Mouse (Mus musculus) megakaryocyte, embryonic 14.5 days (primary cell): ENCODE data around the gene Galnt10. TPM values are rescaled to one million over a fixed set of nuclear protein-coding genes. Genes with fewer than 3 reads are reported as not detected.

ENCODE experiments used
- H3K27me3 ChIP-seq: replicated peaks from 2 replicates; pipeline ENCODE3; 2012; ENCODE audit warnings: inconsistent platforms
- H3K36me3 ChIP-seq: replicated peaks from 2 replicates; pipeline ENCODE3; 2012; ENCODE audit warnings: low read length, inconsistent platforms, mixed read lengths
- H3K4me1 ChIP-seq: 2 replicates; pipeline ENCODE4 v1.6.1; 2012; ENCODE audit warnings: inconsistent platforms
- H3K4me3 ChIP-seq: replicated peaks from 2 replicates; pipeline ENCODE3; 2012; ENCODE audit warnings: moderate library complexity, mild to moderate bottlenecking, inconsistent platforms
- H3K9me3 ChIP-seq: 2 replicates; pipeline ENCODE4 v1.6.1; 2012; ENCODE audit warnings: inconsistent platforms
- FLI1 ChIP-seq: IDR thresholded peaks from 2 replicates; pipeline ENCODE4 v1.6.1; 2012; ENCODE audit warnings: low read length, inconsistent platforms, mixed read lengths
- GATA1 ChIP-seq: IDR thresholded peaks from 3 replicates; pipeline ENCODE4 v1.6.1; 2012; ENCODE audit warnings: mixed read lengths, low read length, inconsistent platforms, borderline replicate concordance
- polyA plus RNA-seq: library from polyadenylated mRNA; stranded (reverse); fragments of >175 nt; gene quantifications from 2 replicates; pipeline ENCODE4 v1.2.3, GENCODE M21; 2012; ENCODE audit warnings: low replicate concordance; ENCODE audit not compliant: insufficient read depth

Galnt10 gene
- 0.74 and 2.0 TPM in 2 replicates for polyA plus RNA-seq

GRCm38 (mm10) chr11:57645018-57645559, at the start of gene Galnt10:
Galnt10 (plus strand) TSS chr11:57645442.
- Histone ChIP-seq H3K4me1 (peaks cover 19% of the 10 kb centered on the region), H3K9me3 (no peaks in the 10 kb centered on the region), H3K27me3 (peaks cover 66% of the 10 kb centered on the region), H3K4me3 (peak within 1 kb of the TSS; percentile 93), H3K36me3 (no peaks in the 10 kb centered on the region)
- TF ChIP-seq FLI1 = no peak
- no peak for TF ChIP-seq GATA1

GRCm38 (mm10) chr11:57595899-57596298, 49.3 kb upstream of the Galnt10 start:
- Histone ChIP-seq H3K36me3 (no peaks in the 10 kb centered on the region), H3K27me3 (peaks cover 36% of the 10 kb centered on the region), H3K4me3 (no peak overlapping the region), H3K9me3 (0 out of 2 replicates have a peak, but pooled peaks cover 2% of the 10 kb centered on the region), H3K4me1 (no peaks in the 10 kb centered on the region)
- no peak for TF ChIP-seq GATA1
- no peak for TF ChIP-seq FLI1

GRCm38 (mm10) chr11:57598161-57598560, 47.1 kb upstream of the Galnt10 start:
- Histone ChIP-seq H3K4me1 (no peaks in the 10 kb centered on the region), H3K4me3 (no peak overlapping the region), H3K36me3 (no peaks in the 10 kb centered on the region), H3K9me3 (0 out of 2 replicates have a peak, but pooled peaks cover 2% of the 10 kb centered on the region), H3K27me3 (peaks cover 42% of the 10 kb centered on the region)
- TF ChIP-seq GATA1 = no peak
- TF ChIP-seq FLI1 = no peak

- Histone ChIP-seq H3K27me3 (peaks cover 45% of the 10 kb centered on the region), H3K4me3 (no peak overlapping the region), H3K36me3 (no peaks in the 10 kb centered on the region), H3K4me1 (no peaks in the 10 kb centered on the region), H3K9me3 (0 out of 2 replicates have a peak, but pooled peaks cover 2% of the 10 kb centered on the region)
- TF ChIP-seq FLI1 = no peak
These were observed 45.9 kb upstream of the Galnt10 start for GRCm38 (mm10) chr11:57599304-57599703.

GRCm38 (mm10) chr11:57600113-57600512, 45.1 kb upstream of the Galnt10 start:
- peaks cover 43% of the 10 kb centered on the region for H3K27me3 ChIP-seq

GRCm38 (mm10) chr11:57600621-57601121, 44.6 kb upstream of the Galnt10 start:
- Histone ChIP-seq H3K9me3 (0 out of 2 replicates have a peak, but pooled peaks cover 2% of the 10 kb centered on the region), H3K4me3 (no peak overlapping the region), H3K27me3 (peaks cover 48% of the 10 kb centered on the region), H3K4me1 (no peaks in the 10 kb centered on the region), H3K36me3 (no peaks in the 10 kb centered on the region)
- TF ChIP-seq GATA1 = no peak
- TF ChIP-seq FLI1 = no peak

More at GRCm38 (mm10) chr11:57600113-57600512, 45.1 kb upstream of the Galnt10 start:
- TF ChIP-seq FLI1 (no peak), GATA1 (no peak)
- no peaks in the 10 kb centered on the region for H3K36me3 ChIP-seq
- no peak overlapping the region for H3K4me3 ChIP-seq
- 0 out of 2 replicates have a peak, but pooled peaks cover 2% of the 10 kb centered on the region for H3K9me3 ChIP-seq
- H3K4me1 ChIP-seq = no peaks in the 10 kb centered on the region

GRCm38 (mm10) chr11:57601806-57602455, 43.3 kb upstream of the Galnt10 start:
- peaks cover 49% of the 10 kb centered on the region for H3K27me3 ChIP-seq
- TF ChIP-seq GATA1 (no peak), FLI1 (no peak)
- no peaks in the 10 kb centered on the region for H3K4me1 ChIP-seq
- H3K4me3 ChIP-seq = no peak overlapping the region
- no peaks in the 10 kb centered on the region for H3K36me3 ChIP-seq
- H3K9me3 ChIP-seq = no peaks in the 10 kb centered on the region

- no peak for TF ChIP-seq FLI1
- TF ChIP-seq GATA1 = no peak
- H3K9me3 ChIP-seq = no peaks in the 10 kb centered on the region
- peaks cover 46% of the 10 kb centered on the region for H3K27me3 ChIP-seq
- H3K4me3 ChIP-seq = no peak overlapping the region
- no peaks in the 10 kb centered on the region for H3K4me1 ChIP-seq
- no peaks in the 10 kb centered on the region for H3K36me3 ChIP-seq
These were observed 40.2 kb upstream of the Galnt10 start for GRCm38 (mm10) chr11:57605086-57605485.

- TF ChIP-seq FLI1 (no peak), GATA1 (no peak)
- Histone ChIP-seq H3K4me1 (no peaks in the 10 kb centered on the region), H3K9me3 (no peaks in the 10 kb centered on the region), H3K27me3 (peaks cover 44% of the 10 kb centered on the region), H3K4me3 (no peak overlapping the region), H3K36me3 (no peaks in the 10 kb centered on the region)
These were observed 39.6 kb upstream of the Galnt10 start for GRCm38 (mm10) chr11:57605660-57606059.

GRCm38 (mm10) chr11:57614502-57614901, 30.7 kb upstream of the Galnt10 start:
- peaks cover 6% of the 10 kb centered on the region for H3K4me1 ChIP-seq
- TF ChIP-seq GATA1 (no peak), FLI1 (no peak)
- H3K4me3 ChIP-seq = no peak overlapping the region
- H3K9me3 ChIP-seq = no peaks in the 10 kb centered on the region
- H3K27me3 ChIP-seq = peaks cover 40% of the 10 kb centered on the region
- no peaks in the 10 kb centered on the region for H3K36me3 ChIP-seq
